9 mouse cellular contexts compared by ENCODE assay signal in genomic region chr19:17364741-17365140, GRCm38 (mm10). TPM values are rescaled to one million over a fixed set of nuclear protein-coding genes. Genes with fewer than 3 reads are reported as not detected.
DNase-seq lines count a peak whose midpoint lies in the region; ATAC-seq and TF ChIP-seq lines count a peak whose summit lies in the region.
"Had no signal": no experiment of that assay in that cellular context is flagged by ENCODE, and none has a peak within 500 bp of the region (broad histone marks: within the 10 kb centered on the region; RNA-seq: fewer than 3 reads in every experiment).

No protein-coding gene starts in this region.

- no peaks in the 10 kb centered on the region for H3K9me3 ChIP-seq in kidney, postnatal 0 days (replicated peaks; ENCODE audit: low read length)
- H3K9me3 ChIP-seq in kidney, embryonic 15.5 days (replicated peaks) = no peaks in the 10 kb centered on the region
- no peaks in the 10 kb centered on the region for H3K9me3 ChIP-seq in intestine, embryonic 15.5 days
- H3K9me3 ChIP-seq: embryonic facial prominence, embryonic 12.5 days had no signal

- peak; percentile 70 for DNase-seq in kidney, postnatal 0 days (ENCODE audit: low spot score)
- DNase-seq in A20 (ENCODE audit: low read depth, low spot score) (peak; percentile 55), Patski (ENCODE audit: low read depth, low spot score) (no peak)
- peak; percentile 39 to 64 for DNase-seq in cerebellum, postnatal 36 days
- DNase-seq in left cerebral cortex, postnatal 10 days (ENCODE audit: extremely low spot score in 1 of 2, low spot score in 2 of 2) = peak; percentile 34 to 36
- peak; percentile 18 to 41 for DNase-seq in spleen, postnatal 14 days (ENCODE audit: low spot score in 2 of 2)

- in situ Hi-C loops in Patski (cut with MboI; ENCODE audit: low pct_unique_long_range_greater_than_20kb) = loop anchor here (5.0 kb wide), 1 partner anchor 242 kb away; no protein-coding TSS in a partner anchor

- H3K36me3 ChIP-seq in kidney, postnatal 0 days (ENCODE audit: insufficient read depth, low read length) = no peaks in the 10 kb centered on the region
- no peaks in the 10 kb centered on the region for H3K36me3 ChIP-seq in kidney, embryonic 15.5 days
- no peaks in the 10 kb centered on the region for H3K36me3 ChIP-seq in intestine, embryonic 15.5 days
- H3K36me3 ChIP-seq: embryonic facial prominence, embryonic 12.5 days had no signal

- intact Hi-C loops in left cerebral cortex, postnatal 10 days (cut with DNase I) = loop anchor here (5.0 kb wide), 1 partner anchor 237 kb away; no protein-coding TSS in a partner anchor

- CTCF ChIA-PET in Patski (lab: Charles Lee) = interaction anchor here (0.5 to 3.2 kb wide), 31 partner anchors 9 to 334 kb away, joined by 3 to 53 read pairs (median 4); no protein-coding TSS in a partner anchor

- TF ChIP-seq CTCF in kidney, postnatal 0 days (IDR thresholded peaks at IDR 0.05; ENCODE audit: low read depth) = peak; percentile 73
- peak; percentile 87 for TF ChIP-seq CTCF in Patski (IDR thresholded peaks at IDR 0.05)

- no peak for ATAC-seq in kidney, postnatal 0 days (replicated peaks; ENCODE audit: low FRiP score, low read depth)
- ATAC-seq in kidney, embryonic 15.5 days (replicated peaks; ENCODE audit: low FRiP score) = no peak
- ATAC-seq in Patski = peak; percentile 44
- no peak for ATAC-seq in intestine, embryonic 15.5 days

- H3K4me2 ChIP-seq in kidney, postnatal 0 days (ENCODE audit: low read length) = no peak overlapping the region
- no peak overlapping the region for H3K4me2 ChIP-seq in kidney, embryonic 15.5 days
- no peak overlapping the region for H3K4me2 ChIP-seq in intestine, embryonic 15.5 days (replicated peaks)
- H3K4me2 ChIP-seq: embryonic facial prominence, embryonic 12.5 days had no signal

- no peaks in the 10 kb centered on the region for H3K27me3 ChIP-seq in kidney, postnatal 0 days (ENCODE audit: insufficient read depth, low read length)
- H3K27me3 ChIP-seq in kidney, embryonic 15.5 days = no peaks in the 10 kb centered on the region
- no peaks in the 10 kb centered on the region for H3K27me3 ChIP-seq in Patski
- no peaks in the 10 kb centered on the region for H3K27me3 ChIP-seq in intestine, embryonic 15.5 days (replicated peaks)
- H3K27me3 ChIP-seq: embryonic facial prominence, embryonic 12.5 days had no signal

- H3K9ac ChIP-seq in kidney, postnatal 0 days (ENCODE audit: low read depth, low read length) = no peak overlapping the region
- no peak overlapping the region for H3K9ac ChIP-seq in kidney, embryonic 15.5 days
- H3K9ac ChIP-seq in intestine, embryonic 15.5 days = no peak overlapping the region
- H3K9ac ChIP-seq: embryonic facial prominence, embryonic 12.5 days had no signal

- WGBS in kidney, postnatal 0 days = 34% methylated on average over 3 of the region's 3 CpGs
- 44% methylated on average over 3 of the region's 3 CpGs for WGBS in kidney, embryonic 15.5 days
- whole genome bisulfite sequencing in intestine, embryonic 15.5 days = 43% methylated on average over 3 of the region's 3 CpGs

- no peak overlapping the region for H3K27ac ChIP-seq in kidney, postnatal 0 days
- no peak overlapping the region for H3K27ac ChIP-seq in kidney, embryonic 15.5 days
- no peak overlapping the region for H3K27ac ChIP-seq in intestine, embryonic 15.5 days
- H3K27ac ChIP-seq: embryonic facial prominence, embryonic 12.5 days had no signal

- no peak overlapping the region for H3K4me3 ChIP-seq in kidney, postnatal 0 days (replicated peaks; ENCODE audit: low read depth, low read length)
- H3K4me3 ChIP-seq in kidney, embryonic 15.5 days (replicated peaks) = no peak overlapping the region
- H3K4me3 ChIP-seq in intestine, embryonic 15.5 days (replicated peaks) = no peak overlapping the region
- H3K4me3 ChIP-seq: embryonic facial prominence, embryonic 12.5 days had no signal

- POLR2A ChIA-PET in Patski (lab: Charles Lee) = interaction anchor here (0.7 kb wide), 2 partner anchors 287 to 586 kb away, joined by 3 to 4 read pairs; no protein-coding TSS in a partner anchor

- H3K4me1 ChIP-seq in kidney, postnatal 0 days (replicated peaks; ENCODE audit: insufficient read depth, low read length) = no peaks in the 10 kb centered on the region
- H3K4me1 ChIP-seq in kidney, embryonic 15.5 days = no peaks in the 10 kb centered on the region
- no peaks in the 10 kb centered on the region for H3K4me1 ChIP-seq in intestine, embryonic 15.5 days (replicated peaks)
- H3K4me1 ChIP-seq: embryonic facial prominence, embryonic 12.5 days had no signal

RNA-seq across cellular contexts. Expression of gene Gcnt1, which starts 7.9 kb away (rescaled TPM):
- polyA plus RNA-seq in kidney, postnatal 0 days (2015; fragmentation: Nextera tagmentation; extraction: Ambion mirVana) = 62.8 and 69.8 TPM in 2 replicates
- polyA plus RNA-seq in kidney, embryonic 15.5 days (2015; fragmentation: Nextera tagmentation; extraction: Ambion mirVana) = 27.6 and 29.6 TPM in 2 replicates
- 0.60 TPM for polyA plus RNA-seq in Patski (2021)
- total RNA-seq in left cerebral cortex, postnatal 10 days (2021) = 1 to 10 TPM; 1.9 to 2.6 TPM
- polyA plus RNA-seq in intestine, embryonic 15.5 days (2015; fragmentation: Nextera tagmentation; extraction: Ambion mirVana) = 4.3 and 5.1 TPM in 2 replicates

RNA-seq across cellular contexts. Expression of gene Rfk, which starts 29.1 kb away (rescaled TPM):
- 97.5 and 103 TPM in 2 replicates for polyA plus RNA-seq in kidney, postnatal 0 days (2015; fragmentation: Nextera tagmentation; extraction: Ambion mirVana)
- polyA plus RNA-seq in kidney, embryonic 15.5 days (2015; fragmentation: Nextera tagmentation; extraction: Ambion mirVana) = 76.8 and 85.6 TPM in 2 replicates
- polyA plus RNA-seq in Patski (2021) = 91.9 TPM
- 10 to 100 TPM; 47.6 to 55.8 TPM for total RNA-seq in left cerebral cortex, postnatal 10 days (2021)
- polyA plus RNA-seq in intestine, embryonic 15.5 days (2015; fragmentation: Nextera tagmentation; extraction: Ambion mirVana) = 109 and 117 TPM in 2 replicates
